Mouse (Mus musculus) 3134 (cell line): Measurements from ENCODE around the gene Khsrp.
"Not testable (repeated sequence)": the region's sequence is repeated elsewhere in the genome, so short reads cannot be mapped to it uniquely, and the experiment has no call there.

ENCODE experiments used
- DNase-seq: peaks from one replicate; pipeline ENCODE4 v3.0.0-alpha.2; 2011; ENCODE audit warnings: low spot score; ENCODE audit not compliant: insufficient read length; ENCODE audit errors: extremely low read depth

The Khsrp gene

GRCm38 (mm10) chr17:57030931-57031660 lies at the start of gene Khsrp:
Gene Khsrp (minus strand): TSS chr17:57031522.
- no peak for DNase-seq

GRCm38 (mm10) chr17:57079919-57080318 lies 48.6 kb upstream of the Khsrp start:
- DNase-seq = no peak

GRCm38 (mm10) chr17:57078336-57078735 lies 47.0 kb upstream of the Khsrp start, which contains the start of gene Dennd1c:
Gene Dennd1c (minus strand): TSS chr17:57078514.
- DNase-seq = no peak

- no peak for DNase-seq
These were observed 45.6 kb upstream of the Khsrp start for GRCm38 (mm10) chr17:57076916-57077315.

GRCm38 (mm10) chr17:57070699-57071098 lies 39.4 kb upstream of the Khsrp start:
- no peak for DNase-seq

- no peak for DNase-seq
These were observed 39.0 kb upstream of the Khsrp start for GRCm38 (mm10) chr17:57070272-57070671.

GRCm38 (mm10) chr17:57066908-57067307 lies 35.6 kb upstream of the Khsrp start:
- no peak for DNase-seq

GRCm38 (mm10) chr17:57063031-57063430 lies 31.7 kb upstream of the Khsrp start:
- no peak for DNase-seq

- no peak for DNase-seq
These were observed 31.2 kb upstream of the Khsrp start for GRCm38 (mm10) chr17:57062548-57062947.

GRCm38 (mm10) chr17:57062011-57062521 lies 30.7 kb upstream of the Khsrp start:
- no peak for DNase-seq

GRCm38 (mm10) chr17:57061069-57061468 lies 29.7 kb upstream of the Khsrp start:
- DNase-seq = no peak

GRCm38 (mm10) chr17:57060231-57060801 lies 29.0 kb upstream of the Khsrp start:
- peak; percentile 92 for DNase-seq

- DNase-seq = no peak
These were observed 28.2 kb upstream of the Khsrp start, which contains the start of gene Slc25a23 for GRCm38 (mm10) chr17:57059486-57059977. Gene Slc25a23 (minus strand): TSS chr17:57059863.

GRCm38 (mm10) chr17:57058891-57059485 lies 27.7 kb upstream of the Khsrp start, which contains the start of gene Crb3:
Gene Crb3 (plus strand): TSS chr17:57059105.
- no peak for DNase-seq

GRCm38 (mm10) chr17:57056246-57056645 lies 24.9 kb upstream of the Khsrp start:
- no peak for DNase-seq

GRCm38 (mm10) chr17:57051679-57052078 lies 20.4 kb upstream of the Khsrp start:
- DNase-seq = not testable (repeated sequence)

- no peak for DNase-seq
These were observed 17.5 kb upstream of the Khsrp start for GRCm38 (mm10) chr17:57048816-57049215.

GRCm38 (mm10) chr17:57047406-57047805 lies 16.1 kb upstream of the Khsrp start:
- DNase-seq = no peak

GRCm38 (mm10) chr17:57041554-57041953 lies 10.2 kb upstream of the Khsrp start, which contains the start of gene Slc25a41:
Gene Slc25a41 (minus strand): TSS chr17:57041654.
- DNase-seq = no peak

GRCm38 (mm10) chr17:57038978-57039377 lies 7.7 kb upstream of the Khsrp start:
- no peak for DNase-seq

GRCm38 (mm10) chr17:57032854-57033253 lies 1.5 kb upstream of the Khsrp start:
- no peak for DNase-seq
